ENCODE assay signal across 10 mouse cellular contexts in genomic region chr1:64338575-64338961, GRCm38 (mm10).
A peak's percentile ranks its signal among the peaks of the same experiment; 100 is the strongest.
DNase-seq lines count a peak whose midpoint lies in the region; ATAC-seq lines count a peak whose summit lies in the region.
"Had no signal": no experiment of that assay in that cellular context is flagged by ENCODE, and none has a peak within 500 bp of the region (broad histone marks: within the 10 kb centered on the region; RNA-seq: fewer than 3 reads in every experiment).

No protein-coding gene starts in this region.

- intact Hi-C loops in gastrocnemius, postnatal 36 days (cut with DNase I): no loop called here
- intact Hi-C loops in heart, postnatal 25 days (cut with DNase I): no loop called here

- peak; percentile 7 for DNase-seq in right cerebral cortex, postnatal 4 days
- no peak for DNase-seq in right cerebral cortex, postnatal 25 days
- peak; percentile 43 for DNase-seq in embryonic facial prominence, embryonic 14.5 days (ENCODE audit: low spot score)
- DNase-seq in kidney, postnatal 14 days: peak; percentile 14
- DNase-seq in spleen, postnatal 14 days (ENCODE audit: low spot score in 2 of 2): no peak
- DNase-seq in gastrocnemius, postnatal 36 days: no peak
- DNase-seq in heart, postnatal 25 days (ENCODE audit: low spot score): no peak

- H3K4me2 ChIP-seq in embryonic facial prominence, embryonic 14.5 days (ENCODE audit: low read depth, low read length): peak overlapping the region; percentile 8; the same call in 1 of the 2 replicates
- peak overlapping the region; percentile 41 for H3K4me2 ChIP-seq in neural tube, embryonic 15.5 days
- H3K4me2 ChIP-seq: limb, embryonic 13.5 days had no signal

- 42% methylated on average over 9 of the region's 9 CpGs for WGBS in embryonic facial prominence, embryonic 14.5 days
- WGBS in neural tube, embryonic 15.5 days: 34% methylated on average over 9 of the region's 9 CpGs

- ATAC-seq in embryonic facial prominence, embryonic 14.5 days (ENCODE audit: low read depth): no peak
- no peak for ATAC-seq in neural tube, embryonic 15.5 days (ENCODE audit: low FRiP score)
- ATAC-seq: activated CD4-positive, CD25-positive, alpha-beta regulatory T cell, adult 4 months had no signal

- no peak overlapping the region for H3K4me3 ChIP-seq in embryonic facial prominence, embryonic 14.5 days (ENCODE audit: low read depth, low read length)
- H3K4me3 ChIP-seq in neural tube, embryonic 15.5 days (replicated peaks): no peak overlapping the region
- H3K4me3 ChIP-seq: limb, embryonic 13.5 days had no signal

- H3K27me3 ChIP-seq in embryonic facial prominence, embryonic 14.5 days (replicated peaks; ENCODE audit: control insufficient read depth, insufficient read depth, low read length): no peaks in the 10 kb centered on the region
- H3K27me3 ChIP-seq in neural tube, embryonic 15.5 days (replicated peaks): no peaks in the 10 kb centered on the region
- H3K27me3 ChIP-seq: limb, embryonic 13.5 days had no signal

- H3K9ac ChIP-seq in embryonic facial prominence, embryonic 14.5 days (ENCODE audit: low read depth, low read length): no peak overlapping the region
- H3K9ac ChIP-seq in neural tube, embryonic 15.5 days (replicated peaks): 0 out of 2 replicates have a peak overlapping the region, but pooled peaks have one; percentile 14
- H3K9ac ChIP-seq: limb, embryonic 13.5 days had no signal

- H3K4me1 ChIP-seq in embryonic facial prominence, embryonic 14.5 days (ENCODE audit: control insufficient read depth, insufficient read depth, low read length): no peaks in the 10 kb centered on the region
- H3K4me1 ChIP-seq in neural tube, embryonic 15.5 days: peaks cover 14% of the 10 kb centered on the region
- H3K4me1 ChIP-seq: limb, embryonic 13.5 days had no signal

- H3K9me3 ChIP-seq in embryonic facial prominence, embryonic 14.5 days (ENCODE audit: control insufficient read depth, low read length): no peaks in the 10 kb centered on the region
- H3K9me3 ChIP-seq in neural tube, embryonic 15.5 days (replicated peaks): no peaks in the 10 kb centered on the region
- H3K9me3 ChIP-seq: limb, embryonic 13.5 days had no signal

- H3K27ac ChIP-seq in embryonic facial prominence, embryonic 14.5 days (replicated peaks; ENCODE audit: low read depth, low read length): no peak overlapping the region
- 0 out of 2 replicates have a peak overlapping the region, but pooled peaks have one; percentile 10 for H3K27ac ChIP-seq in neural tube, embryonic 15.5 days (replicated peaks)
- H3K27ac ChIP-seq: limb, embryonic 13.5 days had no signal

- H3K36me3 ChIP-seq in embryonic facial prominence, embryonic 14.5 days (ENCODE audit: control insufficient read depth, insufficient read depth, low read length): no peaks in the 10 kb centered on the region
- no peaks in the 10 kb centered on the region for H3K36me3 ChIP-seq in neural tube, embryonic 15.5 days
- H3K36me3 ChIP-seq: limb, embryonic 13.5 days had no signal

Comparison
In these comparisons a context has a peak if more than half of its experiments do, and no peak if none do; other contexts are left out.
1. DNase-seq: peak in right cerebral cortex, postnatal 4 days (single experiment), embryonic facial prominence, embryonic 14.5 days (single experiment) and kidney, postnatal 14 days (single experiment); none in right cerebral cortex, postnatal 25 days (single experiment), spleen, postnatal 14 days (0 of 2), gastrocnemius, postnatal 36 days (0 of 2) and heart, postnatal 25 days (single experiment).